Mouse (Mus musculus): ENCODE measurements at regions not wholly inside any gene's neighbourhood (a gene's known extent, or its start where the extent isn't known, plus 50 kb on each side); places are given as distances from the start of the nearest gene placed in this dataset.
"Not testable (repeated sequence)": the region's sequence is repeated elsewhere in the genome, so short reads cannot be mapped to it uniquely, and the experiment has no call there.

GRCm38 (mm10) chr3:153118643-153119042 lies 136.6 kb upstream of the St6galnac5 start:
- no peak overlapping the region for H3K27ac ChIP-seq (ENCODE audit: insufficient read depth, low read depth, low read length, poor library complexity, severe bottlenecking)
- DNase-seq (ENCODE audit: low read depth, low spot score), result no peak
- in situ Hi-C loops (cut with MboI; ENCODE audit: low sequenced_read_pairs in 2 of 2, unreplicated experiment in 2 of 2), result no loop called here

GRCm38 (mm10) chr3:153105591-153105990 lies 123.5 kb upstream of the St6galnac5 start:
- no peaks in the 10 kb centered on the region for H3K4me1 ChIP-seq (ENCODE audit: control insufficient read depth in 2 of 2, insufficient read depth in 2 of 2, low read length in 2 of 2, poor library complexity in 1 of 2)

More at GRCm38 (mm10) chr3:153118643-153119042, 136.6 kb upstream of the St6galnac5 start:
- Histone ChIP-seq H3K9me3 (ENCODE audit: control insufficient read depth, insufficient read depth, low read depth, low read length) (no peaks in the 10 kb centered on the region), H3K4me1 (ENCODE audit: control insufficient read depth in 2 of 2, insufficient read depth in 2 of 2, low read length in 2 of 2, poor library complexity in 1 of 2) (no peaks in the 10 kb centered on the region), H3K4me3 (ENCODE audit: insufficient read depth in 1 of 2, low read depth in 1 of 2, low read length in 2 of 2, poor library complexity in 1 of 2, severe bottlenecking in 1 of 2) (no peak overlapping the region), H3K9ac (ENCODE audit: insufficient read depth, low read depth, low read length, poor library complexity, severe bottlenecking) (no peak overlapping the region), H3K36me3 (ENCODE audit: control insufficient read depth, insufficient read depth, low read length, poor library complexity, severe bottlenecking) (no peaks in the 10 kb centered on the region)
- TF ChIP-seq CHD2 (IDR thresholded peaks at IDR 0.05; ENCODE audit: low read depth, low read length), result no peak
- no peak for TF ChIP-seq MAFK (IDR thresholded peaks at IDR 0.05; ENCODE audit: insufficient read depth, low read depth, low read length)
- TF ChIP-seq ZC3H11A (IDR thresholded peaks at IDR 0.05; ENCODE audit: borderline replicate concordance, low read depth, low read length), result no peak
- no peak for TF ChIP-seq ZNF384 (IDR thresholded peaks at IDR 0.05; ENCODE audit: low read depth, low read length)
- no peak for TF ChIP-seq HCFC1 (IDR thresholded peaks at IDR 0.05; ENCODE audit: borderline replicate concordance, insufficient read depth, low read length)

GRCm38 (mm10) chr3:153090572-153090971 lies 108.5 kb upstream of the St6galnac5 start:
- H3K27ac ChIP-seq (ENCODE audit: insufficient read depth, low read depth, low read length, poor library complexity, severe bottlenecking); H3K4me1 ChIP-seq (ENCODE audit: control insufficient read depth in 2 of 2, insufficient read depth in 2 of 2, low read length in 2 of 2, poor library complexity in 1 of 2); H3K36me3 ChIP-seq (ENCODE audit: control insufficient read depth, insufficient read depth, low read length, poor library complexity, severe bottlenecking); DNase-seq (ENCODE audit: low read depth, low spot score); in situ Hi-C loops (cut with MboI; ENCODE audit: low sequenced_read_pairs in 2 of 2, unreplicated experiment in 2 of 2); H3K9me3 ChIP-seq (ENCODE audit: control insufficient read depth, insufficient read depth, low read depth, low read length); H3K4me3 ChIP-seq (ENCODE audit: insufficient read depth in 1 of 2, low read depth in 1 of 2, low read length in 2 of 2, poor library complexity in 1 of 2, severe bottlenecking in 1 of 2); H3K9ac ChIP-seq (ENCODE audit: insufficient read depth, low read depth, low read length, poor library complexity, severe bottlenecking): not testable (repeated sequence)

More at GRCm38 (mm10) chr3:153105591-153105990, 123.5 kb upstream of the St6galnac5 start:
- no peak overlapping the region; the same call in 1 of the 2 replicates for H3K27ac ChIP-seq (ENCODE audit: insufficient read depth, low read depth, low read length, poor library complexity, severe bottlenecking)
- no peak overlapping the region for H3K9ac ChIP-seq (ENCODE audit: insufficient read depth, low read depth, low read length, poor library complexity, severe bottlenecking)
- no peaks in the 10 kb centered on the region for H3K9me3 ChIP-seq (ENCODE audit: control insufficient read depth, insufficient read depth, low read depth, low read length)
- no peak for DNase-seq (ENCODE audit: low read depth, low spot score)
- no peak for TF ChIP-seq ZNF384 (IDR thresholded peaks at IDR 0.05; ENCODE audit: low read depth, low read length)
- TF ChIP-seq ZC3H11A (IDR thresholded peaks at IDR 0.05; ENCODE audit: borderline replicate concordance, low read depth, low read length), result no peak
- no peak for TF ChIP-seq CHD2 (IDR thresholded peaks at IDR 0.05; ENCODE audit: low read depth, low read length)
- TF ChIP-seq HCFC1 (IDR thresholded peaks at IDR 0.05; ENCODE audit: borderline replicate concordance, insufficient read depth, low read length), result no peak
- no peak for TF ChIP-seq MAFK (IDR thresholded peaks at IDR 0.05; ENCODE audit: insufficient read depth, low read depth, low read length)
- no peaks in the 10 kb centered on the region for H3K36me3 ChIP-seq (ENCODE audit: control insufficient read depth, insufficient read depth, low read length, poor library complexity, severe bottlenecking)
- in situ Hi-C loops (cut with MboI; ENCODE audit: low sequenced_read_pairs in 2 of 2, unreplicated experiment in 2 of 2), result no loop called here
- H3K4me3 ChIP-seq (ENCODE audit: insufficient read depth in 1 of 2, low read depth in 1 of 2, low read length in 2 of 2, poor library complexity in 1 of 2, severe bottlenecking in 1 of 2), result no peak overlapping the region

GRCm38 (mm10) chr3:153085096-153085788 lies 103.2 kb upstream of the St6galnac5 start:
- Histone ChIP-seq H3K9me3 (ENCODE audit: control insufficient read depth, insufficient read depth, low read depth, low read length) (no peaks in the 10 kb centered on the region), H3K9ac (ENCODE audit: insufficient read depth, low read depth, low read length, poor library complexity, severe bottlenecking) (no peak overlapping the region), H3K36me3 (ENCODE audit: control insufficient read depth, insufficient read depth, low read length, poor library complexity, severe bottlenecking) (no peaks in the 10 kb centered on the region), H3K4me3 (ENCODE audit: insufficient read depth in 1 of 2, low read depth in 1 of 2, low read length in 2 of 2, poor library complexity in 1 of 2, severe bottlenecking in 1 of 2) (peak overlapping the region in 1 of 2 experiments; percentile 20; a peak in 1 of 4 replicates), H3K4me1 (ENCODE audit: control insufficient read depth in 2 of 2, insufficient read depth in 2 of 2, low read length in 2 of 2, poor library complexity in 1 of 2) (peaks cover 3 to 8% of the 10 kb centered on the region in 2 experiments; a peak in 3 of 4 replicates), H3K27ac (ENCODE audit: insufficient read depth, low read depth, low read length, poor library complexity, severe bottlenecking) (no peak overlapping the region)
- no peak for DNase-seq (ENCODE audit: low read depth, low spot score)
- TF ChIP-seq CHD2 (IDR thresholded peaks at IDR 0.05; ENCODE audit: low read depth, low read length) (no peak), ZNF384 (IDR thresholded peaks at IDR 0.05; ENCODE audit: low read depth, low read length) (peak; percentile 95; the same call in 1 of the 2 replicates), MAFK (IDR thresholded peaks at IDR 0.05; ENCODE audit: insufficient read depth, low read depth, low read length) (no peak), HCFC1 (IDR thresholded peaks at IDR 0.05; ENCODE audit: borderline replicate concordance, insufficient read depth, low read length) (no peak), ZC3H11A (IDR thresholded peaks at IDR 0.05; ENCODE audit: borderline replicate concordance, low read depth, low read length) (no peak)
- in situ Hi-C loops (cut with MboI; ENCODE audit: low sequenced_read_pairs in 2 of 2, unreplicated experiment in 2 of 2), result no loop called here
